ENCODE assay signal across 11 mouse cellular contexts in the genomic region with DNA sequence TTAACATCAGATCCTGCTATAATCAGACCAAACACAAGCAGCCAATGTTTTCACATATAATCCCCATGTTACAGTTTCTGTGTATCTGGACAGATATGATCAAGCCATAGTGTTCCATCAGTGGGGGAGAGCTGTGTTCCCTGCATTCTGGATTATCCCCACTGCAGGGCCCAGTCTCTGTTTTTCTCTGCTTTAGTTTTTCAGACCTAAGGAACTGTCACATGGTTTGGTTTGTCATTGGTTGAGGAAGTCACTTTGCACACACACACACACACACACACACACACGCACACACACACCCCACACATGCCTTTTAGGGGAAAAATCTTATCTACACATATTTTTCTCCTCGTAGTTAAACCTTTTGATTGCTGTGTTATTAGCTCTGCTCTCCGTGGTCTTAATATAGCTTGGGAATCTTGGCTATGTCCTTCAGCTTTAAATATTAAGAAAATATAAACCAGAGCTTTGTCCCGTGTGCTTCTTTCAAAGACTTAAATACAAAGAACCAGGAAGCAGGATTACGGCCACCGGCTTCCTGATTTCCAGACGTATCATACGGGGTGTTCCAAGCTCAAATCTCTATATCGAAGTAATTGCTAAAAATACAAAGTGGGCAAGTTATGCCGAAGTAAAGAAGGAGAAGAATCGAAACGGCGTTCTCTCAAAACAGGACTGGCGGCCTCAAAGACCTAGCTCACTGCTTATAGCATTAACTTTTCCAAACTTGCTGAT. TPM values are rescaled to one million over a fixed set of nuclear protein-coding genes. Genes with fewer than 3 reads are reported as not detected.
DNase-seq lines count a peak whose midpoint lies in the region; ATAC-seq and TF ChIP-seq lines count a peak whose summit lies in the region.
"Had no signal": no experiment of that assay in that cellular context is flagged by ENCODE, and none has a peak within 500 bp of the region (broad histone marks: within the 10 kb centered on the region; RNA-seq: fewer than 3 reads in every experiment).

No protein-coding gene starts in this region.

- H3K27ac ChIP-seq in forebrain, embryonic 15.5 days (replicated peaks), result peak overlapping the region; percentile 13; the same call in 1 of the 2 replicates
- H3K27ac ChIP-seq in forebrain, embryonic 13.5 days, result no peak overlapping the region
- no peak overlapping the region; the same call in 1 of the 2 replicates for H3K27ac ChIP-seq in kidney, postnatal 0 days
- H3K27ac ChIP-seq in heart, embryonic 14.5 days (replicated peaks in 1 of 2; ENCODE audit: control insufficient read depth in 1 of 2, insufficient read depth in 1 of 2, low read depth in 2 of 2, low read length in 2 of 2), result 0 out of 4 replicates have a peak overlapping the region, but pooled peaks of 1 of the 2 experiments have one; percentile 97

- H3K9me3 ChIP-seq in forebrain, embryonic 15.5 days, result no peaks in the 10 kb centered on the region
- H3K9me3 ChIP-seq in forebrain, embryonic 13.5 days (replicated peaks), result no peaks in the 10 kb centered on the region
- H3K9me3 ChIP-seq in kidney, postnatal 0 days (replicated peaks; ENCODE audit: low read length), result no peaks in the 10 kb centered on the region
- no peaks in the 10 kb centered on the region for H3K9me3 ChIP-seq in heart, embryonic 14.5 days (ENCODE audit: control insufficient read depth, low read length)
- H3K9me3 ChIP-seq: intestine, embryonic 15.5 days had no signal

- 88% methylated on average over 14 of the region's 14 CpGs for WGBS in forebrain, embryonic 15.5 days
- WGBS in forebrain, embryonic 13.5 days, result 89% methylated on average over 14 of the region's 14 CpGs
- WGBS in kidney, postnatal 0 days, result 71% methylated on average over 14 of the region's 14 CpGs
- 63% methylated on average over 14 of the region's 14 CpGs for WGBS in heart, embryonic 14.5 days

- no peak overlapping the region for H3K9ac ChIP-seq in forebrain, embryonic 15.5 days (replicated peaks)
- H3K9ac ChIP-seq in forebrain, embryonic 13.5 days, result no peak overlapping the region
- no peak overlapping the region for H3K9ac ChIP-seq in kidney, postnatal 0 days (ENCODE audit: low read depth, low read length)
- peak overlapping the region; percentile 13; the same call in 1 of the 2 replicates for H3K9ac ChIP-seq in heart, embryonic 14.5 days (ENCODE audit: low read length)

- H3K4me1 ChIP-seq in forebrain, embryonic 15.5 days, result peaks cover 26% of the 10 kb centered on the region
- peaks cover 33% of the 10 kb centered on the region for H3K4me1 ChIP-seq in forebrain, embryonic 13.5 days
- peaks cover 7% of the 10 kb centered on the region; the same call in 1 of the 2 replicates for H3K4me1 ChIP-seq in kidney, postnatal 0 days (replicated peaks; ENCODE audit: insufficient read depth, low read length)
- H3K4me1 ChIP-seq in heart, embryonic 14.5 days (ENCODE audit: control insufficient read depth in 2 of 2, insufficient read depth in 2 of 2, low read length in 2 of 2), result peaks cover 5 to 26% of the 10 kb centered on the region in 2 experiments; a peak in 3 of 4 replicates

- TF ChIP-seq CTCF in kidney, postnatal 0 days (IDR thresholded peaks at IDR 0.05; ENCODE audit: low read depth), result no peak

- no peak overlapping the region for H3K4me3 ChIP-seq in forebrain, embryonic 15.5 days
- H3K4me3 ChIP-seq in forebrain, embryonic 13.5 days, result no peak overlapping the region
- no peak overlapping the region for H3K4me3 ChIP-seq in kidney, postnatal 0 days (replicated peaks; ENCODE audit: low read depth, low read length)
- no peak overlapping the region for H3K4me3 ChIP-seq in heart, embryonic 14.5 days (ENCODE audit: control insufficient read depth in 1 of 2, insufficient read depth in 1 of 2, low read depth in 1 of 2, low read length in 2 of 2)
- H3K4me3 ChIP-seq: erythroblast, embryonic 14.5 days; intestine, embryonic 15.5 days had no signal

- no peak overlapping the region for H3K4me2 ChIP-seq in forebrain, embryonic 15.5 days (replicated peaks)
- H3K4me2 ChIP-seq in forebrain, embryonic 13.5 days, result no peak overlapping the region
- H3K4me2 ChIP-seq in kidney, postnatal 0 days (ENCODE audit: low read length), result no peak overlapping the region
- H3K4me2 ChIP-seq in heart, embryonic 14.5 days (ENCODE audit: low read length), result no peak overlapping the region
- H3K4me2 ChIP-seq: intestine, embryonic 15.5 days had no signal

- ATAC-seq in forebrain, embryonic 15.5 days (replicated peaks), result no peak
- no peak for ATAC-seq in forebrain, embryonic 13.5 days
- no peak for ATAC-seq in kidney, postnatal 0 days (replicated peaks; ENCODE audit: low FRiP score, low read depth)
- ATAC-seq in heart, embryonic 14.5 days (ENCODE audit: insufficient number of reproducible peaks, insufficient read depth, low FRiP score, low read depth), result no peak
- ATAC-seq: intestine, embryonic 15.5 days had no signal

- H3K36me3 ChIP-seq in forebrain, embryonic 15.5 days, result no peaks in the 10 kb centered on the region
- H3K36me3 ChIP-seq in forebrain, embryonic 13.5 days (ENCODE audit: poor library complexity, severe bottlenecking), result no peaks in the 10 kb centered on the region
- H3K36me3 ChIP-seq in kidney, postnatal 0 days (ENCODE audit: insufficient read depth, low read length), result no peaks in the 10 kb centered on the region
- no peaks in the 10 kb centered on the region; the same call in 1 of the 2 replicates for H3K36me3 ChIP-seq in heart, embryonic 14.5 days (ENCODE audit: control insufficient read depth, insufficient read depth, low read length)
- H3K36me3 ChIP-seq: intestine, embryonic 15.5 days had no signal

- H3K27me3 ChIP-seq in forebrain, embryonic 15.5 days, result no peaks in the 10 kb centered on the region
- H3K27me3 ChIP-seq in forebrain, embryonic 13.5 days, result no peaks in the 10 kb centered on the region
- no peaks in the 10 kb centered on the region for H3K27me3 ChIP-seq in kidney, postnatal 0 days (ENCODE audit: insufficient read depth, low read length)
- H3K27me3 ChIP-seq in heart, embryonic 14.5 days (ENCODE audit: control insufficient read depth, insufficient read depth, low read length), result no peaks in the 10 kb centered on the region
- H3K27me3 ChIP-seq: intestine, embryonic 15.5 days had no signal

- peak; percentile 34 for DNase-seq in kidney, postnatal 0 days (ENCODE audit: low spot score)
- DNase-seq in kidney, adult 8-10 months, result no peak
- peak; percentile 32 for DNase-seq in A20 (ENCODE audit: low read depth, low spot score)
- no peak for DNase-seq in embryo, embryonic 9.5 days (ENCODE audit: extremely low spot score)
- DNase-seq in left cerebral cortex, adult 11 months (ENCODE audit: low spot score), result no peak
- DNase-seq: lung, adult 2 months had no signal

RNA-seq across cellular contexts. Expression of gene Rhob, which starts 1.9 kb away (rescaled TPM):
- polyA plus RNA-seq in forebrain, embryonic 15.5 days (2015; fragmentation: Nextera tagmentation; extraction: Ambion mirVana), result 73.8 and 77.6 TPM in 2 replicates
- 40.4 and 42.3 TPM in 2 replicates for polyA plus RNA-seq in forebrain, embryonic 13.5 days (2015; fragmentation: Nextera tagmentation; extraction: Ambion mirVana)
- 48.3 and 53.6 TPM in 2 replicates for polyA plus RNA-seq in kidney, postnatal 0 days (2015; fragmentation: Nextera tagmentation; extraction: Ambion mirVana)
- polyA plus RNA-seq in heart, embryonic 14.5 days (2014; fragmentation: Nextera tagmentation; extraction: Ambion mirVana), result 50.6 and 56.1 TPM in 2 replicates

Comparison
In these comparisons a context has a peak if more than half of its experiments do, and no peak if none do; other contexts are left out.
1. DNase-seq: peak in kidney, postnatal 0 days (single experiment) and A20 (single experiment); none in kidney, adult 8-10 months (0 of 2), embryo, embryonic 9.5 days (single experiment) and left cerebral cortex, adult 11 months (single experiment).